Mouse (Mus musculus): ENCODE measurements around the gene Adcy2.

Gene Adcy2

DNA sequence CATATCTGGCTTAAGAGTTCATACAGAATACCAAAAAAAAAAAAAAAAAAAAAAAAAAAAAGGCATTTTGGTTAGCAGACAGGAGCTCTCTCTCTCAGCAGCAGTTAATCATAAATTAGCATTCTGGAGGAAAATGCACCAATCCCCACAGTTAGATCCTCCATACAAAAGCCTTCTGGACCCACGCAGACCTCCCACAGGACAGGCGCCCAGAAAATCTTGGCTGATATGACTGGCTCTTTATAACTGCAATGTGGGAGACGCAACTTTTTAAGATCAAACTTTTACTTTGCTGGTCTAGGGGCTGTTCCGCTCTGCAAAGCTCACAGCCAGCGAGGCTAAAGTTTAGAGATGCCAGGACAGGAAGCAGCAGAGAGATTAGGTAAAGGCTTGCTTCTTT, 37.8 kb downstream of the Adcy2 start:
- peak; percentile 92 for ATAC-seq (ENCODE audit: low TSS enrichment)

- ATAC-seq (ENCODE audit: low TSS enrichment): no peak
Measured at GRCm38 (mm10) chr13:68960513-68960912, 38.8 kb downstream of the Adcy2 start.

- no peak for ATAC-seq (ENCODE audit: low TSS enrichment)
Measured at GRCm38 (mm10) chr13:68959406-68959805, 39.9 kb downstream of the Adcy2 start.

GRCm38 (mm10) chr13:68942735-68943134, 56.6 kb downstream of the Adcy2 start:
- ATAC-seq (ENCODE audit: low TSS enrichment): no peak

DNA sequence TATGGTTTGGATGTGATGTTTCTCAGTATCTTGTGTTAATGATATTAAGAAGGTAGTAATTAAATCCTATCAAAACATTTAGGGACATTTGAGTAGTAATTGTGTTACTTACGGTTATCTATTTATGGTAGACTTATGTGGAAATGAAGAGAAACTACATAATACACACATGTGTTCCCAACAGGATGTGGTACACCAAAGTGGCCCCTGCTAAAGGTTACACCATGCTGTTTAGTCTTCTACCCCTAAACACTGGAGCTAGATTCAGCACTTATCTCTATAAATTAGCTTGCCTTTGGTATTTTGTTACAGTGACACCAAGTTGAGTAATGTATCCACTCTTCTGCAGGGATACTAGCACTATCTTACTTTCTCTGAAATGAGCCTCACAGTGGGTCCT, 57.9 kb downstream of the Adcy2 start:
- ATAC-seq (ENCODE audit: low TSS enrichment): no peak

DNA sequence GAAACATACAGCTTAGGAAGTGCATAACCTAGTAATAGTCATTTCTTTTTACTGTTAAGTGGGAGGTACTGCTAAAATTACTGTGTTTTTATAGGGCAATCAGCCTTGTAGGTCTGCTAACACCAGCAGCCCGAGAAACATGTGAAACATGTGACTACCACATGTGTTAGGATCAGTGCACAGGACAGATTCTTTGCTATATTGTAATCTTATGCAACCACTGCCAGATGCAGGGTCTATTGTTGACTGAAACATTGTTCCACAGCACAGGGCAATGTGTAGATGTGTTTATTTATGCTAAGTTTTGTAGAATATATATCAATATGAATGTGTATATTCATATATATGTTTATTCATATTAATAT, 67.1 kb downstream of the Adcy2 start:
- ATAC-seq (ENCODE audit: low TSS enrichment): no peak

DNA sequence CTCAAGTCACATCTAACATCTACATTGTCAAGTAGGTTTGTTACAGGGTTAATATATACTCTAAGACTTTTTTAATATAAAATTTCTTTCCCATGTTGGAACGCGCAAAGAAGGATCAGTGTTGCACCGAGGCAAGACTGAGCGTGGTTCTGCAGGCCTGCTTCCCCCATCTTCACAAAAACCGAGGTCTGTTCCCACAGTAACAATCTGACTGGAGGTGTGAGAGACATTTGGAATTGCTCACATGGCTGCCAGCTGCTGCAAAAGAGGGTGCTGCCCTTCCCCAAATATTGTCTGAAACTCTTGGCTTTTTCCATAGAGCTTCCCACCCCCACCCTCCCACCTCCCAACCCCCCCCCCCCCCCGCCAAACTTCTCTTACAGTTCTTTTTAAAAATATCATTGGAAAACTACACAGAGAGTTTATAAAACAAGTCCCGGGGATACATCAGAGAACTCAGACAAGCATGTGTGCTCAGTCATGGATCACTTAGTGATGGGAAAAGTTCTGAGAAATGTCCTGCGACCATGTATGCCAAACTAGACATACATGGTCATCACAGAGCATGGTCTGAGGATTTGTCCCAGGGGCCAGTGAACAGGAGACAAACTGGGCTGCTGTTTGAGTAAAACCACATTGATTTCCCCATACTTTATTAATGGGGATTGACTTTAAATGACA, 67.6 kb downstream of the Adcy2 start:
- peak; percentile 83 for ATAC-seq (ENCODE audit: low TSS enrichment)

- no peak for ATAC-seq (ENCODE audit: low TSS enrichment)
Measured at GRCm38 (mm10) chr13:68928469-68928868, 70.9 kb downstream of the Adcy2 start.

DNA sequence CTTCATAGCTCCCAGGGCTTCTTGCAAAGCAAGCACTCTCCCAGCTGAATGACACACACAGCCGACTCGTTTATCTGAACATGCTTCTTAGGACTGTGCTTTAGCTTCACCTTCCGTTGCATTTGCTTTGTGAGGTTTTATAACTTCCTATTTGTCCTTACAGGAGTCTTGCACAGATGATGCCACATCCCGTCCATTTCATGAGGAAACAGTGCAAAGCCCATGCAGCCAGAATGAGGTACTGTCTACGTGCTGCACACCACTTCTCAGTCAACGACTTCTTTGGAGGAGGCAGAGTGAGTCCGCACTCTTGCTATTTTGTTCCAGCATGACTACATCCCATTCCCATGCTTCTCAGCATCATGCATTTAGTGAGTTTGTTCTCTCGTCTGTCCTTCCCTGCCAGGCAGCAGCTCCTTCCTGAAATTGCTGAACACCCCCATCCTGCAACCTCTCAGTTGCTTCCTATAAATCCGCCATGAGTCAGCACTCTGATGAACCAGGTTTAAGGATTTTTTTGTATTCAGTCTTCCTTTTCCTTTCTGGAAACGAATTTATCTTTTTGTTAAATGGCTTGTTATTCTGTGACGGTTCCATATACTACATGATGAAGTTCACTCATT, 85.6 kb downstream of the Adcy2 start:
- ATAC-seq (ENCODE audit: low TSS enrichment): peak; percentile 92

GRCm38 (mm10) chr13:68906667-68907066, 92.7 kb downstream of the Adcy2 start:
- peak; percentile 93 for ATAC-seq (ENCODE audit: low TSS enrichment)

- ATAC-seq (ENCODE audit: low TSS enrichment): no peak
Measured at GRCm38 (mm10) chr13:68902708-68903107, 96.6 kb downstream of the Adcy2 start.

GRCm38 (mm10) chr13:68889929-68890593, 109.3 kb downstream of the Adcy2 start:
- ATAC-seq (ENCODE audit: low TSS enrichment): peak; percentile 84

GRCm38 (mm10) chr13:68868776-68869175, 130.6 kb downstream of the Adcy2 start:
- ATAC-seq (ENCODE audit: low TSS enrichment): peak; percentile 22; the same call in 1 of the 2 replicates

DNA sequence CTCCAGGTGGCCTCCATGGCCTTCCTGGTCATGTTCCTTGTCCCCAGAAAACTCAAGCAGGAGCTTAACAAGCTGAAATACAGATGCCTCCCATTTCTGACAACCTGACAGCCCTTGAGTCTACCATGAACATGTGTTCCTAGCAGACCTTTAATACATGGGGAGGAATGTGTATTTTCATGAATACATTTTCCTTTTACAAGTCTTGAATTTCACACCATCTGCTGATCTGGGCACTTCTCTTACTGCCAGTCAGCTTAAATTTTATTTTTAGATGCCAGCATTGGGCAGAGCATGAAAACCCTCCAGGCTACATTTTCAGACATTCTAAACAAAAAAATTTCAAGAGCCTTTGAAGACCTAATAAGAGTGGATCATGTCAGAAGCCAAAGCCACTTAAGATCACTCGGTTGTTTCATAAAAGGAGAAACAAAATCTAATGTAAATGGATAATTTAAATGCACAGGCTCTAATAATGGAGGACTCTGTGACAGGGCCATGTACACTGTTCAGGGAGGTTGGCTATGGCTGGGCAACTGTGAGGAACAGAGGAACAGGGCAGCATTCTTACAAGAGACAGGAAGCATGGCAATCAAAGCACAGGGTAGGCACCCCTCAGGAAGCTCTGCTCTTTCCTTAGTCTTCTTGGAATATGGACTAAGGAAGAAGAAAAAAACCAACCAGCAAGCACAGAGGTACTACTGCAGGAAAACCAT, 131.2 kb downstream of the Adcy2 start:
- peak; percentile 75 for ATAC-seq (ENCODE audit: low TSS enrichment)

- ATAC-seq (ENCODE audit: low TSS enrichment): 0 out of 2 replicates have a peak, but pooled peaks have one; percentile 19
Measured at GRCm38 (mm10) chr13:68860036-68860435, 139.3 kb downstream of the Adcy2 start.

- ATAC-seq (ENCODE audit: low TSS enrichment): peak; percentile 90
Measured at GRCm38 (mm10) chr13:68848265-68848664, 151.1 kb downstream of the Adcy2 start.

- peak; percentile 85 for ATAC-seq (ENCODE audit: low TSS enrichment)
Measured at GRCm38 (mm10) chr13:68839517-68839916, 159.8 kb downstream of the Adcy2 start.

DNA sequence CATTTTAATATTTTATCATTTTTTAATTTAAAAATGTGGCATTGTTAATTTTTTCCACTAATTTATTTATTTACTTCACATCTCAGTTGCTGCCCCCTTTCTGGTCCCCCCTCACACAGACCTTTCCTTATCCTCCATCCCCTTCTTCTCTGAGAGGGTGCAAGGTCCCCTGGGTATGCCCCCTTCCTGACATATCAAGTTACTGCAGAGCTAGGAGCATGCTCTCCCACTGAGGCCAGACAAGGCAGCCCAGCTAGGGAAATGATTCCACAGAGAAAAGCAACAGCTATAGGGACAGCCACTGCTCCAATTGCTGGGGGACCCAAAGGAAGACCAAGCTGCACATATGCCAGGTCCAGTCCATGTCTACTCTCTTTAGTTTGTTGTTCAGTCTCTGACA, 163.2 kb downstream of the Adcy2 start:
- no peak for ATAC-seq (ENCODE audit: low TSS enrichment)

DNA sequence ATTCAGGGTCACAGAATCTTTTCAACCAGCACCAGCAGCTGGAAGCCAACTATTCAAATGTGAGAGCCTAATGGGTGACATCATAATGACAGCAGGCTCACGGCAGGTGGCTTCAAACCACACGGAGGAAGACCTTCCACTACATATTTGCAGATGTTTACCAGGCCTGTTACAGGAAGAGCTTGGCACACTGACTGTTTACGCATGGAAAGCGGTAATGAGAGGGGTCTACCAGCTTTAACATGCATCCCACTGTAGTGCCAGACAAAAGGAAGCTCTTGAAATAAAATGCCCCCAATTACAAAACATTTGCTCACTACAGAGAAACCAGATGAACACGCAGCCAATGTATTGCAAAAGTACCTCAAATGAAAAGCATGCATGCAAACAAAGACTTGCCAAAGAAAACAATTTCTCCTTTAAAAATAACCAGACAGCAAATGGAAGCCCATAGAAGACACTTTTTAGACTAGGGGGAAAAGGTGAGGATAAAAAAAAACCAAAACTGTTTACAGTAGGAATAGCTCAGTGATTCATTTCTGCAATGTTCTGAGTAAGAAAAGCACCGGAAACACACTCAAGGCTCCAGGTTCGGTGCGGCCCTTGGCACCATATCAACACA, 163.8 kb downstream of the Adcy2 start:
- ATAC-seq (ENCODE audit: low TSS enrichment): no peak

- ATAC-seq (ENCODE audit: low TSS enrichment): no peak
Measured at GRCm38 (mm10) chr13:68832141-68832540, 167.2 kb downstream of the Adcy2 start.

DNA sequence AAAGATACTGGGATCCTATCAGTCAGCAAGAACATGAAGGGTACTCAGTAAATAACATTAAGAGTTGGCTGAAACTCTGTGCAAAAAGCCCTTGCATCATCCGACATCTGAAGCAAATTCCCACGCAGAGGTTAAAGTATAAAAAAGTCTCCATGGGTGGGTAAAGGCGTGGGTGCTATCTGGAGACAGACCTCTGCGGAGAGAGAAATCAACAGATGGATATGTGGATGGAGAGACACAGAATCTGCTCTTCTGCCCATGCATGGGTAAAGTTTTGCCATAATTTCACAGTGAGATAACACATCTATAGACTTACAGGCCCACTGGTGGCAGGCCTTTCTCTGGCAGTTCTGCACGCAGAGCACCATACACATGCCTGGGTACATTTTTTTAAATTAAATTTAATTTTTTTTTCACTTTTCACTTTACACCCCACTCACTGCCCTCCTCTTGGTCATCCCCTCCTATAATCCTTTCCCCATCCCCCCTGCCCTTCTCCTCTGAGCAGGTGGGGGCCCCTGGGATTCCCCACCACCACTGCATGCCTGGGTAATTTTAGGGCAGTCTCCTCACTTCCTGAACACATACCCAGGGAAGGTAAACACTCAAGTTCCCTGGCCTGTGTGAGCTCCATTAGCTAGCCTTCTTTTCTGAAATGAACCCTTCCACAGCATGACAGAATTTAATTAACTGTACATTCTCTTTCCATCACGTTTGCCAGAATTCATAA, 169.1 kb downstream of the Adcy2 start:
- ATAC-seq (ENCODE audit: low TSS enrichment): peak; percentile 66

All from frontal cortex, adult (tissue).